Mouse (Mus musculus) testis, adult 2 months (tissue): ENCODE results near the gene Epb41l2. TPM values are rescaled to one million over a fixed set of nuclear protein-coding genes. Genes with fewer than 3 reads are reported as not detected.

Source experiments
- H3K27ac ChIP-seq: fragments of 200-500 bp; 2 replicates; pipeline ENCODE4 v1.5.1; 2012; ENCODE audit warnings: low read depth, low read length; ENCODE audit not compliant: control insufficient read depth, insufficient read depth
- H3K27me3 ChIP-seq: fragments of 200-500 bp; 2 replicates; pipeline ENCODE4 v1.6.1; 2012; ENCODE audit warnings: mild to moderate bottlenecking, low read length, moderate library complexity; ENCODE audit not compliant: control insufficient read depth, insufficient read depth
- H3K36me3 ChIP-seq: fragments of 200-500 bp; 2 replicates; pipeline ENCODE4 v1.6.1; 2012; ENCODE audit warnings: mild to moderate bottlenecking, low read length; ENCODE audit not compliant: control insufficient read depth, insufficient read depth
- H3K4me1 ChIP-seq: fragments of 200-500 bp; 2 replicates; pipeline ENCODE4 v1.6.1; 2012; ENCODE audit warnings: low read length; ENCODE audit not compliant: control insufficient read depth, insufficient read depth
- H3K4me3 ChIP-seq: fragments of 200-500 bp; 2 replicates; pipeline ENCODE4 v1.5.1; 2012; ENCODE audit warnings: low read depth, mild to moderate bottlenecking, low read length, moderate library complexity, mixed read lengths; ENCODE audit not compliant: control insufficient read depth
- CTCF ChIP-seq: fragments of 200-500 bp; IDR thresholded peaks from 2 replicates; pipeline ENCODE4 v1.5.1; 2012; ENCODE audit warnings: low read depth, mild to moderate bottlenecking, inconsistent platforms, low read length, moderate library complexity; ENCODE audit not compliant: control insufficient read depth, insufficient read depth, insufficient replicate concordance
- POLR2A ChIP-seq: fragments of 200-500 bp; IDR thresholded peaks from 2 replicates; pipeline ENCODE4 v1.6.1; 2012; ENCODE audit warnings: low read depth, mild to moderate bottlenecking, inconsistent platforms, low read length, moderate library complexity; ENCODE audit not compliant: control insufficient read depth
- polyA plus RNA-seq: library from polyadenylated mRNA; depleted of rRNA; stranded (reverse); fragments of >200 nt; gene quantifications from 2 replicates; pipeline ENCODE4 v1.2.3, GENCODE M21; 2012

Epb41l2 gene
- polyA plus RNA-seq, 1 experiment: 162 TPM

DNA sequence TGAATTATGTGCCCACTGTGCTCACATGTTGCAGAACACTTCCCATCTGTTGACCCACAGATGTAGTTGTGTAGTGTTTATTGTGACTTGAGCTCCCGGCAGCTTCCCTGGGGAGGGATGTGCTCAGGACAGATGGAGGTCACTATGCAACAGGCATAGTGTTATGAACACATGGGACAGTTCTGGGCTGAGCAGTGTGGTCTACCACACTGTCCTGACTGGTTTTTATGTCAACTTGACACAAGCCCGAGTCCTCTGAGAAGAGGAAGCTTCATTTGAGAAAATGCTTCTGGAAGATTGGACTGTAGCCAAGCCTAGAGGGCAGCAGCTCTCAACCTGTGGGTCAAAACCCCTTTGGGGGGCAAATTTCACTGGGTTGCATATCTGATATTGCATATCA, 173.5 kb downstream of the Epb41l2 start:
- H3K4me3 ChIP-seq: no peak overlapping the region
- TF ChIP-seq POLR2A (no peak), CTCF (no peak)

DNA sequence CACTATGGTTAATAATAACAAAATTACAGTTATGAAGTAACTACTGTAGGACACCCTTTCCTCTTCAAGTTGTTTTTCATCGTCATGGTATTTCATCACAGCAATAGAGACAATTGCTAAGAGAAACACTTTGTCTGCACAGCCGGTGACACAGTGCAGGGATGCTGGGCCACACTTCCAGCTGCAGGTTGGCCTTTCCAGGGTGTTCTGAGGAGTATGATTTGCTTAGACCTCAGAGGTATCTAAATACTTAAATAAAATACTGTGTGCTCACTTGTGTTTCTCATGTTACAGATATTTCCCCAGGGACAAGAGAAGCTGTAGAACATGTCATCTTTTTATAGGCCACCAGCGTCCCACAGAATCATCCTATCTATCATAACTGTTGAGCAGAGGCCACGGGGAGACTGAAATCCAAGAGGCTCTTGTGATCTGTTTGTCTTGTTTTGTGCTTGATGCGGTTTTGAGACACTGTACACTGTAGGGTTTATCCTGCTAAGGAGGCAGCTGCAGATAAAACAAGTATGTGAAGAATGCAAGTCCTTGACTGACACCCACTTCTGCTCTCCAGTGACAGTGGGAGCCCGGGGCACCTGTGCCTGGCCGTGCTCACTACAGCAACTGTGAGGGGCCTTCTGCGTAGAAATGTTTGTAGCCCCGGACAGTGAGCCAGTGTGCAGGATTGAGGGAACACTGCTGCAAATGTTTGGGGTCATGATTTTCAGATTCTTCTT, 174.1 kb downstream of the Epb41l2 start:
- TF ChIP-seq CTCF (no peak), POLR2A (no peak)
- Histone ChIP-seq H3K36me3 (no peaks in the 10 kb centered on the region), H3K27ac (no peak overlapping the region), H3K27me3 (no peaks in the 10 kb centered on the region), H3K4me1 (no peaks in the 10 kb centered on the region), H3K4me3 (no peak overlapping the region)

More for the DNA sequence above, 173.5 kb downstream of the Epb41l2 start:
- Histone ChIP-seq H3K27ac (no peak overlapping the region), H3K4me1 (no peaks in the 10 kb centered on the region), H3K27me3 (no peaks in the 10 kb centered on the region), H3K36me3 (no peaks in the 10 kb centered on the region)

DNA sequence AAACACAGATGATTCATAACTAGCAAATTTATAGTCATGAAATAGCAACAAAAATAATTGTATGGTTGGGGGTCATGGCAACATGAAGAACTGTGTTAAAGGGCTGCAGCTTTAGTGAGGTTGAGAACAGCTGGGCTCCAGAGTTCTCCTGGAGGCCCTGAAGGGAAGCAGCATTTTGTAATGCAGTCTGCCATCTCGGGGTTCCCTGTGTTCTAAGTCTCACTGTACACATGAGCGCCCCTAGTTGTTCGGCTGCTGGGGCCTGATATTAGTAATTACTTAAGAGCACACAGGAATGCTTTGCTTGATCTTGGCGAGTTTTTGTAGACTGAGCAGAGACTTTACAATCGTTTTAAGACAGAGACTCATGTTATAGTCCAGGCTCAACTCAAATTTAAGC, 174.9 kb downstream of the Epb41l2 start:
- TF ChIP-seq POLR2A (no peak), CTCF (no peak)
- Histone ChIP-seq H3K36me3 (no peaks in the 10 kb centered on the region), H3K4me3 (no peak overlapping the region), H3K27ac (no peak overlapping the region), H3K27me3 (no peaks in the 10 kb centered on the region), H3K4me1 (no peaks in the 10 kb centered on the region)

DNA sequence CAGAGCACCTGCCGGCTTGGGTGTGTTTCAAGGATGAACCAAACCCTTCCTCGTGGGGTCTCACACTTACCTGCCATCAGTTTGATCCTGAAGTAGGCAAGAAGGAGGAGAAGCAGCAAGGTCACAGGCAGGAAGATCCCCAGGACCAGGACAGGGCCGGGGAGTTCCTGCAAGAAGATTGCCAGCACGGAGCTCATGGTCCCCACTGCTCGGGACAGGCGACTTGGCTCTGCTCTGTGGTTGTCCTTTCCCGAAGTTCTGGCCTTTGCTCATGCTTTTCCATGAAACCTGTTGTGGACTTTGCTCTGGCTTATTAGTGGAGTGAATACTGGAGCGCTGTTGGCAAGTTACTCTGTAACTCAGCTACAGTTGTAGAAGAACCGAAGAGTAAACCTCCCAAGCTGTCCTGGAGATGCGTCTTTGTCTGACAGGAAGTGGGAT, 176.3 kb downstream of the Epb41l2 start, which contains the start of gene Smlr1:
Gene Smlr1, minus strand, starts transcription at position 377 of the 441 bp plus-strand sequence.
- no peaks in the 10 kb centered on the region for H3K27me3 ChIP-seq
- no peak within 1 kb of the TSS for H3K4me3 ChIP-seq
- H3K36me3 ChIP-seq: no peaks in the 10 kb centered on the region
- no peaks in the 10 kb centered on the region for H3K4me1 ChIP-seq
- no peak within 1 kb of the TSS for H3K27ac ChIP-seq
- TF ChIP-seq CTCF (no peak), POLR2A (no peak)

DNA sequence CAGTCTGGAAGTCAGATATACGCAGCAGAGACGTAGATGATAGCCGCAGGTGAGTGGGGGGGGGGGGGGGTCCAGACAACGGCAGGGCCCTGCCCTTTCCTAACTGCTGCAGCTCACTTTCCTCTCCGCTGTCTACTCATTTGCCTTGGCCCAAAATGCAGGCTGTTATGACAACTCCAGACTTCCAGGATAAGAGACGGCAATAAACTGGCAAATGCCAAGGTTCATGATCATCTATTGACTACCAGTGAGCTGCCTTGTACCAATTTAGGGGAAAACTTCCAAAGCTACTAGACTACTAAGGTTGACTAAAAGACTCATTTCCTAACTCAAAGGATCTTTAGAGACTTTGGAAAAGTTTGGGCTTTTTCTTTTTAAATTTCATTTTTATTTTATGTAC, 177.0 kb downstream of the Epb41l2 start:
- Histone ChIP-seq H3K4me1 (no peaks in the 10 kb centered on the region), H3K36me3 (no peaks in the 10 kb centered on the region)

DNA sequence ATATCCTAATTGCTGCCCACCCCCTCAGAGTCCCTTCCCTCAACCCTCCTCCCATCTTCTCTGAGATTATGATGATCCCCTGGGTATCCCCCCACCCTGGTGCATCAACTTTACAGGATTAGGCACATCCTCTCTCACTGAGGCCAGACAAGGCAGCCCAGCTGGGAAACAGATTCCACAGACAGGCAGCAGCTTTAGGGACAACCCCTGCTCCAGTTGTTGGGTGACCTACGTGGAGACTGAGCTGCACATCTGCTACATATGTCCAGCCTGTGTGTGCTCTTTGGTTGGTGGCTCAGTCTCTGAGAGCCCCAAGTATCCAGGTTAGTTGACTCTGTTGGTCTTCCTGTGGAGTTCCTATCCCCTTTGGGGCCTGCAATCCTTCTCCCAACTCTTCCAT, 179.1 kb downstream of the Epb41l2 start:
- TF ChIP-seq CTCF (no peak), POLR2A (no peak)
- Histone ChIP-seq H3K27me3 (no peaks in the 10 kb centered on the region), H3K4me1 (no peaks in the 10 kb centered on the region), H3K4me3 (no peak overlapping the region), H3K36me3 (no peaks in the 10 kb centered on the region), H3K27ac (no peak overlapping the region)

More for the DNA sequence above, 177.0 kb downstream of the Epb41l2 start:
- TF ChIP-seq CTCF: no peak
- no peak for TF ChIP-seq POLR2A
- Histone ChIP-seq H3K27ac (no peak overlapping the region), H3K27me3 (no peaks in the 10 kb centered on the region), H3K4me3 (no peak overlapping the region)

DNA sequence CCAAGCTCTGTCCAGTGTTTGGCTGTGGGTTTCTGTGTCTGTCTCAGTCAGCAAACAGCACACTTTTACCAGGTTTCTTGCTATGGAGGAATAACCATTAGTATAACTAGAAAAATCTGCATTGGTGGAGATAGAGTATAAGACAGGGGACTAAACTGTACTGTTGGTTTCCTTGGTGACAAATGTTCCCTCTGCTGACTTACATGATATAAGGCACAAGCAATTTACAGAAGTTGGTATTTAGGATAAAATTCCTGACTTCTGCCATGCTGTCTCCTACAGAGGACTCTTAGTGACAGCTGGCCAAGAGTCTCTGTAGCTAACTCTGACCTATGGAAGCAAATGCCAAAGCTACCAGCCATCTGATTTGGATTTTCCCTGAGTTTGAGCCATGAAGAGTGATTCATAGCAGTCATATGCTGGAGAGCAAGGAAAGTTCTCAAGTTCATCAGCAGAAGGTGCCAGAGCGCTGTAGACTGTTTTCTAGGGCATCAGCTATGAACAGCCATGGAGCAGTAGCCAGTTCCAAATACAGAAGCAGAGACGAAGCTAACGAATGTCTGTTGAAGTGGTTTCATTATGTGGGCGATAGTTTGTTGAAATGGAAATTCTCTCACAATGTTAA, 179.7 kb downstream of the Epb41l2 start:
- Histone ChIP-seq H3K4me3 (no peak overlapping the region), H3K4me1 (no peaks in the 10 kb centered on the region), H3K27ac (no peak overlapping the region), H3K27me3 (no peaks in the 10 kb centered on the region), H3K36me3 (no peaks in the 10 kb centered on the region)
- TF ChIP-seq CTCF (no peak), POLR2A (no peak)
